Mouse (Mus musculus): ENCODE measurements at regions not wholly inside any gene's neighbourhood (a gene's known extent, or its start where the extent isn't known, plus 50 kb on each side); places are given as distances from the start of the nearest gene placed in this dataset.
"Not testable (repeated sequence)": the region's sequence is repeated elsewhere in the genome, so short reads cannot be mapped to it uniquely, and the experiment has no call there.

DNA sequence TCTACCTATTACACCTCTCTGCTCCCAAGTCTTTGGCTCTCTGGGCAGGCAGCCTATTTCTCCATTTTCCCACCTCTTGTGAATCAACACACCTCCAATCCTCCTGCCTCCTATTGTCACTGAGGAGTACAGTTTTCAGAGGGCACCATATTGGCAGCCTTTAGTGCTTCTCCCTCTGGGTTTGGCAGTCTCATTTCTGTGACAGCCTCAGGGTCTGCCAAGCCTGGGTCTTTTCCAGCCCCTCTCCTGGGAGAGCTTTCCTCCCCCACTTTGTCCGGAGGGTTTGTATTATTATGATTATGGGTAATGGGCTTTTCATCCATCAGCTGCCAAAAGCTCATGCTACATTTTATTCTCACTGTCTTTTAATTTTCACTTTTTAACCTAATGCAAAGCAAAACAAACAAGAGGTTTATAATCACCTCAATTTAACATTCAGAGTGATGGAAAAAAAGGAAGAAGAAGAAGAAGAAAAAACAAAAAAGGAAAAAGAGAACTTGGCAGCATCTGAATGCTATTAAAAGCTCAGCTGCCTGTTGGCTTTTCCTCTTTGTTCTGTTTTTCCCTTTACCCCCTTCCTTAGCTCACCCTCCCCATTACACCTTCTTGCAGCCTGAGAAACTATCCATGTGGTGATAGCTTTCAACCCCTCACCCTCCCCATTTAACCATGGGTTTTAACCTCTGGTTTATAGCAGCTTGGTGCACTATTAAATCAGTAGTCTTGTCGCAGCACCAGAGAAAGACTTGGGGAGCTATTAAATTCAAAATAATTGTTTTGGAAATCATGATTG, 790.5 kb upstream of the Cdh8 start:
- no peak for DNase-seq (ENCODE audit: low spot score in 2 of 2)

GRCm38 (mm10) chr8:100193228-100193627, 777.0 kb upstream of the Cdh8 start:
- no peak for DNase-seq (ENCODE audit: low spot score in 2 of 2)

DNA sequence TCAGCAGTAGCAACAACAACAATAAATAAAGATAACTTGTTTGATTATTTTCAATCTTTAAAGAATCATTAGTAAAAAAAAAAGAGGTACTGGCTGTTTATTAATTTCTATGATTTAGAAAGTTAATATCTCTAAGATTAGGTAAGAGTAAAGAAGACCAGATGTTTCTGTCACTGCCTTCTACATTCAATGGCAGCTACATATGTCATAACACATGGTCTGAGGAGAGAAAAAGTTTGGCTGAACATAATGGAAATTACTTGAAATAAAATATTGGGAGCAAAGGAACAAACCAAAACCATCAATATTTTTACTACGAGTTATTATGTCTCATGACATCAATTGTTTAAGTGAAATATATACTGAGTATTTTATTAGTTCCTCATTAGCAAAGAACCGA, 774.4 kb upstream of the Cdh8 start:
- DNase-seq (ENCODE audit: low spot score in 2 of 2): no peak

DNA sequence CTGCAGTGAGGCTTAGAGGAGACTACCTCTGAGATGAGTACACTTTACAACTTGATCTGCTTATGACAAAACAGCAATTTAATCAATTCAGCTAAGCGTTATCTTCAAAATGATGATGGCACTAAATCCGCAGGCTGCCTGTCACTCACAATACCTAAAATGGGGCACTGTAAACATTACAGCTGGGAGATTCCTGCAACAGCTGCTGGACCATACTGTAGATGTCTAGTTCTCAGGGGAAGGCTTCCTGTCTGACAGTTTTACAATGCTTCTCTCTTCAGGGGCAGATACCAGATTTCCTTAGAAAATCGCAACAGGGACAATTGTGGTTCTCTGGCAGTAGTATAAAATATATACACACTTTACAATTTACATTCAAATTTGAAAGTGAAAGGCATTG, 771.7 kb upstream of the Cdh8 start:
- DNase-seq (ENCODE audit: low spot score in 2 of 2): no peak

DNA sequence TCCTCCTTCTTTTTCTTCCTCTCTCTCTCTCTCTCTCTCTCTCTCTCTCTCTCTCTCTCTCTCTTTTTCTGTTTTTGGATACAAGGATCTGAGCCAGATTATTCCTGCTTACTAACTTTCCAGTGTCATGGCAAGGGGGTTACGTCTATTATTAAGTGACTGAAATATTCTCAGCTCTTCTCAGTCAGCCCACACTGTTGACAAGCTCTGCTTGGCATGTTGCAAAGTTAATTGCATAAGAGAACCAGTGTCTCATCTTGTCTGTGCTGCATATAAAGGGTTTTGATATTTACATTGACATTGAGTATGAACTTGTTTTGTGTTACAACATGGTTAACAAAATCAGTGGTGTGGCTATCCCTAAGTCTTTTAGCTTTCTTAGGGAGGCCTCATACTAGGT, 760.2 kb upstream of the Cdh8 start:
- DNase-seq (ENCODE audit: low spot score in 2 of 2): no peak

GRCm38 (mm10) chr8:100145411-100145810, 729.1 kb upstream of the Cdh8 start:
- no peak for DNase-seq (ENCODE audit: low spot score in 2 of 2)

GRCm38 (mm10) chr8:100144124-100144680, 727.9 kb upstream of the Cdh8 start:
- DNase-seq (ENCODE audit: low spot score in 2 of 2): no peak

- no peak for DNase-seq (ENCODE audit: low spot score in 2 of 2)
Measured at GRCm38 (mm10) chr8:100104412-100105365, 688.4 kb upstream of the Cdh8 start.

DNA sequence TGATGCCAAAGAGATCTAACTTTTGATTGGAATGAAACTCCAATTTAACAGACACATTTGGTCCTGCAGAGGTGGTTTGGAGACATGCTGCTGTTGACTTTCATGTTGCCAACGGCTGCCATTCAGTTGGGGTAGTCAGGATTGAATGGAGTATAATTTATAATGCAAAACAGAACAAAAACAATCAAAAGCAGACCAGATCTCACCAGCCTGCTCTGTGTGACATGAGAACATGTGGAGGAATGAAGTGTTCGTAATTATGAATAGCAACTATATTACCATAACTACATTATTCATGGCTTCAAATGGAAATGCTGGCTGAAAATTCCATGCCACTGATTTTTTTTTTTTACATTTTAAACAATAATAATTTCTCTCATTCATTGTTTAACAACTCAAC, 685.7 kb upstream of the Cdh8 start:
- DNase-seq (ENCODE audit: low spot score in 2 of 2): no peak

DNA sequence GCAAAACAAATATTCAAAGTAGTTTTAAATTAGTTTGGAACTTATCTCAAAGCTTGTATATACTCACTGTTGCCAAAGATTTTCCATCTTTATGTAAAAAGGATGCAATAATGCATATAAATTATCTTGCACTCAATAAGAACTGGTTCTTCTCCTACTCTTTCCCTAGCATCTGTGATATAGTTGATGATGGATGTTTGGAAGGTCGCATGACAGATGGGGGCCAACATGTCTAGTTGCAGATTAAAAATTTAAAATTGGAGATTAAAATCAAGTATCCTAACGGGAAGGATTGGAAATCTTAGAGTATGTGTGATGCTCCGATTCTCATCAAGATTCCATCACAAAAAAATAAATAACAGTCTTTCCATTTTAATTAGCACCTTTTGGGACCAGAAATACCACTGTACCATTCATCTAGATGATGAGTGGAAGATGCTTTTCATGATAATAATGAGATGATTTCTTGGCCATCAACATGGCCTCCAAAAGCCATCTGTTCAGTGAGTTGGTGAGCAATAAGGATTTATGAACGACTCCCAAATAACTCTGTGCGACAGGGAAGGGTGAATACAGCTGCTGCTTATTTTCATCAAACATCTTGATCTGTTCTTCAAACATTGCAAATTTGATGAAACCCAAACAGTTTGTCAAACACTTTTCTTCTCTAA, 655.9 kb upstream of the Cdh8 start:
- no peak for DNase-seq (ENCODE audit: low spot score in 2 of 2)

DNA sequence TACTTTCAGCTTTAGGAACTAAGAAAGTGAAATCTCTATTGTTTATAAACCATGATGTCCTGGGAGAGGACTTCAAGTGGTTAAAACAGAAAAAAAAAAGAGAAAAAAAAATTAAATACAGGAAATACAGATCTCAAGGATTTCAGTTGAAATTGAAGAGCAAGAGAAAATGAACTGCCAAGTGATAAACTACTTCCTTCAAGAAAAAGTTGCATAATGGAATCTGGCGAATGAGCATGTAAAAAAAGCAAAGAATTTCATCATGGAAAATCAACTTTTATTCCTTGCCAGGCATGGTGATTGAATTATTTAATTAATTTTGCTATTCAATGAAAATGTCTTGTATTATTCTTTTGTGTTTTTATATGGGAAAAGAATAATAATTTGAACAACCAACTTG, 653.5 kb upstream of the Cdh8 start:
- no peak for DNase-seq (ENCODE audit: low spot score in 2 of 2)

DNA sequence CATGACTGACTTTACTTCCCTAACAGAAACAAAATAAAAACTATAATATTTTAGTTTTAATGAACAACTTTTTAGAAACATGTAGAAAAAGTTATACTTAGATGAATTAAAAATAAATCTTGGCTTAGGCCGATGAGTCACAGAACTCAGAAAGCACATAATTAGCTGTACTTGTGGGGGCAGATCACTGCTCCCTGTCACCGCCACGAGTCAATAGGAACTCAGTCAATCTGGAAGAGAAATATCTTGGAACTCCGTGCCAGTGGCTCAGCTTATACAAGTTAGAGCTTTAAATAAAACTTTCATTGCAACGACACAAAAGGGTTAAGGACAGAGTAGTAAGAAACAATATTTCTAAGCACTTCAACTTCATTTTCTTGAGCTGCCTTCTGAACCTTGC, 622.7 kb upstream of the Cdh8 start:
- DNase-seq (ENCODE audit: low spot score in 2 of 2): peak in 1 of 2 experiments; percentile 5

DNA sequence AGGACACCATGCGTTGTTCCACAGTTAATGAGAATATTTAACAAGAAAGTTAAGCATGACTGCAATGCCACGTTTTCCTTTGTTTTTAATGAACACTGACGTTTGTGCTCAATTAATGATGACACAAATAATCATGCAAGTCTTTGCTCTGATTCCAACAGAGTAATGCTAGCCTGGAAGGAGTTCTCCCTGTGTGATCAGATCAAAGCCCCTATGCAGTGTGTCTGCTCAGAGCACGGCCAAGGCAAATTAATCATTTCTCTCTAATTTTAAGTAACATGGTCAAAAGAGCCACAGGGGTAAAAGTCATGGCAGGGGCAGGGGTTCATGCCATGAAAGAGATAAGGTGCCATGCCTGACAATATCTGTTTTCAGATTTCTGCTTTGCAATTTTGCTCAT, 618.2 kb upstream of the Cdh8 start:
- DNase-seq (ENCODE audit: low spot score in 2 of 2): no peak

- not testable (repeated sequence) for DNase-seq (ENCODE audit: low spot score in 2 of 2)
Measured at GRCm38 (mm10) chr8:100030358-100030757, 614.1 kb upstream of the Cdh8 start.

GRCm38 (mm10) chr8:100015638-100016037, 599.4 kb upstream of the Cdh8 start:
- no peak for DNase-seq (ENCODE audit: low spot score in 2 of 2)

DNA sequence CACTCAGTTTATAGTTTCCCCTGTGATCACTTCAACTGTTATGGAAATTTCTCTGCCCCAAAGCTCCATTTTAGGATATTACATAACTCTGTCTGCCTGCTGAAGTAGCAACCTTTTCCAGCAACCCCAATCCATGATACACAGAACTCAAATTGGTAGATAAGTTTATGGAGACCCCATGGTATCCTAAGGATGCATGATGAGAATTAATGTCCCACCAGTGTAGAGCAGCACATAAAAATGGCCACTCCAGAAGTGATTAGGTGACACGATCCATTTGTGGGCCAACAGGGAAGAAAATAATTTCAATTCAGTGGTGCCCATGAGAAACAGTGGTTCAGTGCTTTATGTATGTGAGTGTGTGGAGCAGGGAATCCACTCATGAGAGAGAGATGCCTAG, 583.3 kb upstream of the Cdh8 start:
- no peak for DNase-seq (ENCODE audit: low spot score in 2 of 2)

DNA sequence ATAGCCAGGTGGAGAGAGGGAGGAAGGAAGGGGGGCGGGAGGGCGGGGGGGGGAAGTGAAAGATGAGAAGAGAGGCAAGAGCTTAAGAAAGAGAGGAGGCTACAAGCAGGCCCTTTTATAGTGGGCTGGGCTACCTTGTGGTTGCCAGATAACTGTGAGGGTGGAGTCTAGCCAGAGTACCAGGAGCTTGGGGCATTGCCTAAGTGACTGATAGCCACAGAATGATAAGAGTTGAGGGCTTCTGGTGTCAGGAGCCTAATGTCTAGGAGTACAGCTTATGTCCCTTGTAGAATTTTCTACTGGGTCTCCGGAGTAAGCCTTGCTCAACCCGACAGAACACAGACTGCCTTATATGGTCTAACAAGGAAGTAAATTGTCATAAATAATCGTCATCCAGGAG, 567.4 kb upstream of the Cdh8 start:
- no peak for DNase-seq (ENCODE audit: low spot score in 2 of 2)

GRCm38 (mm10) chr8:99954697-99955096, 538.4 kb upstream of the Cdh8 start:
- no peak for DNase-seq (ENCODE audit: low spot score in 2 of 2)

DNA sequence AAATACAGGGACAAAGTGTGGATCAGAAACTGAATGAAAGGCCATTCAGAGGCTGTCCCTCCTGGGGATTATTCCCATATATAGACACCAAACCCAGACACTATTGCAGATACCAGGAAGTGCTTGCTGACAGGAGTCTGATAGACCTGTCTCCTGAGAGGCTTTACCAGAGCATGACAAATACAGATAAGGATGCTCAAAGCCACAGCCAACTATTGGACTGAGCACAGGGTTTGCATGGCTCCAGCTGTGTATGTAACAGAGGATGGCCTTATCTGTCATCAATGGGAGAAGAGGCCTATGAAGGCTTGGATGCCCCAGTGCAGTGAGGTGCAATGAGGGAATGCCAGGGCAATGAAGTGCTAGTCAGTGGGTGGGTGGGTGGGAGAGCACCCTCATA, 537.6 kb upstream of the Cdh8 start:
- DNase-seq (ENCODE audit: low spot score in 2 of 2): no peak

- no peak for DNase-seq (ENCODE audit: low spot score in 2 of 2)
Measured at GRCm38 (mm10) chr8:99933159-99933558, 516.9 kb upstream of the Cdh8 start.
